Mouse (Mus musculus) cortical plate, adult 2 months (tissue): ENCODE measurements around the gene Tmprss13.

ENCODE experiments used
- CTCF ChIP-seq: fragments of 200-500 bp; IDR thresholded peaks from 2 replicates; pipeline ENCODE4 v1.5.1; 2011; ENCODE audit warnings: mild to moderate bottlenecking, control low read depth, low read length; ENCODE audit not compliant: insufficient read depth; ENCODE audit errors: extremely low read depth
- POLR2A ChIP-seq: fragments of 200-500 bp; IDR thresholded peaks from 2 replicates; pipeline ENCODE4 v1.6.1; 2011; ENCODE audit warnings: mild to moderate bottlenecking, low read length, control low read depth; ENCODE audit not compliant: insufficient read depth; ENCODE audit errors: extremely low read depth

GRCm38 (mm10) chr9:45348560-45348959, 29.7 kb downstream of the Tmprss13 start:
- no peak for TF ChIP-seq POLR2A
- TF ChIP-seq CTCF = no peak
